Mouse (Mus musculus) heart, embryonic 13.5 days (tissue): Measurements from ENCODE around the gene Lor. TPM values are rescaled to one million over a fixed set of nuclear protein-coding genes. Genes with fewer than 3 reads are reported as not detected.

ENCODE experiments used
- ATAC-seq: fragments of 200-750 bp; cut with Nextera tagmentation; 2 replicates; pipeline ENCODE4 v1.8.0; 2017; ENCODE audit warnings: moderate TSS enrichment; ENCODE audit not compliant: insufficient number of reproducible peaks, low FRiP score, low TSS enrichment; ENCODE audit errors: extremely low read depth
- H3K27ac ChIP-seq: fragments of 300-500 bp; sonication (generic); replicated peaks from 2 replicates; pipeline ENCODE4 v1.5.1; 2015; ENCODE audit warnings: moderate library complexity, mild to moderate bottlenecking, inconsistent platforms
- H3K27me3 ChIP-seq: fragments of 300-500 bp; sonication (generic); replicated peaks from 2 replicates; pipeline ENCODE4 v1.6.1; 2015; ENCODE audit warnings: mild to moderate bottlenecking, inconsistent platforms
- H3K36me3 ChIP-seq: fragments of 300-500 bp; sonication (generic); 2 replicates; pipeline ENCODE4 v1.6.1; 2015; ENCODE audit warnings: mild to moderate bottlenecking, inconsistent platforms
- H3K4me1 ChIP-seq: fragments of 300-500 bp; sonication (generic); 2 replicates; pipeline ENCODE4 v1.6.1; 2015; ENCODE audit warnings: inconsistent platforms
- H3K4me2 ChIP-seq: fragments of 300-500 bp; sonication (generic); 2 replicates; pipeline ENCODE4 v1.6.1; 2015; ENCODE audit warnings: inconsistent platforms, mild to moderate bottlenecking, moderate library complexity
- H3K4me3 ChIP-seq: fragments of 300-500 bp; sonication (generic); 2 replicates; pipeline ENCODE4 v1.5.1; 2015; ENCODE audit warnings: moderate library complexity, mild to moderate bottlenecking, inconsistent platforms
- H3K9ac ChIP-seq: fragments of 300-500 bp; sonication (generic); 2 replicates; pipeline ENCODE4 v1.6.1; 2015; ENCODE audit warnings: inconsistent platforms, mild to moderate bottlenecking, moderate library complexity
- H3K9me3 ChIP-seq: fragments of 300-500 bp; sonication (generic); 2 replicates; pipeline ENCODE4 v1.6.1; 2016; ENCODE audit warnings: inconsistent platforms
- WGBS: fragments of 180-500 bp; shearing (Covaris S2); methylation state at CpG from one replicate; pipeline ENCODE4 v1.1.7; 2015; ENCODE audit warnings: mixed read lengths; 5-methylcytosine and 5-hydroxymethylcytosine counted together
- microRNA-seq: library from miRNA; unstranded; fragments of <30 nt; microRNA quantifications from one replicate; pipeline ENCODE4, GENCODE M21; 2016
- polyA plus RNA-seq: library from polyadenylated mRNA; unstranded; fragments of >200 nt; fragmentation: Nextera tagmentation; extraction: Ambion mirVana; gene quantifications from 2 replicates; pipeline ENCODE4 v1.2.1, GENCODE M21; 2015

Gene Lor
- polyA plus RNA-seq, 1 experiment from 2014 or later, result 0.52 TPM

- H3K27me3 ChIP-seq, result no peaks in the 10 kb centered on the region
- H3K36me3 ChIP-seq, result no peaks in the 10 kb centered on the region
- no peak overlapping the region for H3K4me3 ChIP-seq
- H3K27ac ChIP-seq, result no peak overlapping the region
- no peak for ATAC-seq
- H3K9ac ChIP-seq, result no peak overlapping the region
- H3K9me3 ChIP-seq, result no peaks in the 10 kb centered on the region
- no peak overlapping the region for H3K4me2 ChIP-seq
- 51% methylated on average over 2 of the region's 2 CpGs for WGBS
- no peaks in the 10 kb centered on the region for H3K4me1 ChIP-seq
These were observed 49.7 kb downstream of the Lor start for GRCm38 (mm10) chr3:92033203-92033602.

Small RNA genes lying within 50 kb of the gene (microRNA-seq; reads per million reads assigned to microRNA genes)
- gene Gm25145, result not detected

Other genes starting within 250 kb of the Lor start
- not detected in 2 replicates for gene Pglyrp3, start 68.6 kb downstream of the Lor start, polyA plus RNA-seq
- not detected in 2 replicates for gene Prr9, start 40.8 kb upstream of the Lor start, polyA plus RNA-seq
- gene Lelp1, start 59.6 kb upstream of the Lor start, polyA plus RNA-seq, result not detected in 2 replicates
- gene Sprr2a1, start 132.7 kb upstream of the Lor start, polyA plus RNA-seq, result not detected in 2 replicates
- gene Sprr2a2, start 132.8 kb upstream of the Lor start, polyA plus RNA-seq, result 1.6 and 2.0 TPM in 2 replicates
- gene Sprr2a3, start 202.3 kb upstream of the Lor start, polyA plus RNA-seq, result not detected in 2 replicates
- not detected in 2 replicates for gene Sprr2b, start 233.5 kb upstream of the Lor start, polyA plus RNA-seq